Mouse (Mus musculus) urinary bladder, adult 18-20 months (tissue): ENCODE measurements around the gene Tbl2.
A peak's percentile ranks its signal among the peaks of the same experiment; 100 is the strongest.

ENCODE experiments used
- DNase-seq, 2 experiments: peaks; one replicate each; pipeline ENCODE4 v3.0.0; 2022; ENCODE audit warnings: low spot score in 2 of 2, mixed read lengths in 2 of 2

The Tbl2 gene

GRCm38 (mm10) chr5:135149053-135149819 lies at the start of gene Tbl2:
Gene Tbl2, plus strand, starts transcription at chr5:135149657.
- peak; percentile 98 to 99 for DNase-seq

DNA sequence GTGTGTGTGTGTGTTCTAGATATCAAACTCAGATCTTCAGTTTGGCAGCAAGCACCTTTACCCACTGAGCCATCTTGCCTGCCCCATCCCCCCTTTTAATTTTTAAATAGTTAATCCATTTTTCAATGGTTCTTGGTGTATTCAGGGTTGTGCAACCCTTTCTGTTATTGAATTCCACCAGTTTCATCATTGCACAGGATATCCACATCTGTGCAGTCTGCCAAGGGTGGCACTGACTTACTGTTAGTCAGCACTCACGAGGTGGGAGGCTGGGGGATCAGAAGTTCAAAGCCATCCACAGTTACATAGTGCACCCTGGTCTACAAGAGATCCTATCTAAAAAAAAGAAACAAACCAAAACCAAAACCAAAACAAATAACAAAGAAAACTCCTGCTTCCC lies 48.5 kb upstream of the Tbl2 start:
- DNase-seq = no peak

DNA sequence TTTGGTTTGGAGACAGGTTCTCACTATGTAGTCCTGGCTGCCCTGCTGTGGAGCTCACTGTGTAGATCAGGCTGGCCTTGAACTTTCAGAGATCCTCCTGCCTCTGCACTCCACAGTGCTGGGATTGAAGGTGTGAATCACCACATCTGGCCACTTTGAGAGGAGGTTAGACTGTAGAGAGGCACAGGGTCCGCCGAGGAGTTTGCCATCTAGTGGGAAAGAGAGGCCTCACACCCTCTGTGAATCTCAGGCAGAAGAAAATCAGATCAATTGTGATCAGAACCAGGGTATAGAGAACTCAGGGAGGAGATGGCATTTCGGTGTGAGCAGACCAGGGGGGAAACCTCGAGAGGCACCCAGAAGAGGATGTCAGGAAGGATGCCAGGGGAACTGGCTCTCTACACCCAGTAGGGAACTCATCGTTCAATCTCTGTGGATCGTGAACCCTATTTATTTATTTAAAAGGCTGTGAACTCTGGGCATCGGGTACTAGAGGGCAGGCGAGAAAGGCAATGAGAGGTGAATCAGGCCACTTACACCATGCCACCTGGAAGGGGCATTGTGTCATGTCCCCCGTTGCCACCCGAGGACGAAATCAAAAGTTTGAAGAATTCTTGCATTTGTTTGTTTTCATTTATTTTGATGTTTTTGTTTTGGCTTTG lies 45.3 kb upstream of the Tbl2 start:
- no peak for DNase-seq

GRCm38 (mm10) chr5:135106758-135107256 lies 42.6 kb upstream of the Tbl2 start:
- DNase-seq = peak; percentile 45 to 68

GRCm38 (mm10) chr5:135107521-135108501 lies 41.6 kb upstream of the Tbl2 start:
- DNase-seq = peak in 1 of 2 experiments; percentile 48

DNA sequence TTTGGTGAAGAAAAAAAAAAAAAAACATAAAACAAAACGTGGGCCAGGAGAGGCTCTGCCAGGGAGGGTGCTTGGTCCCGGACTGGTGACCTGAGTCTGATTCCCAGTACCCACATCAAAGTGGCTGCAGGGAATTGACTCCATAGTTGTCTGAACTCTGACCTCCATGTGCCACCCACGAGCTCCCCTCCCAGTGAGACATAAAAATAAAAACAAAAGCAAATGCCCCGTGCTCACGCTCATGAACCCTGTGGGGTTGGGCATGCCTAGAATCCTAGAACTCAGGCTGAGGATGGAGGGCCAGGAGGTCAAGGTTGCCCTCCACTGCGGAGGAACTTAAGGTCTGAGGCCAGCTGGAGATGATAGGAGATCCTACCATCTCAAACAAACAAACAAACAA lies 40.4 kb upstream of the Tbl2 start:
- DNase-seq = no peak

GRCm38 (mm10) chr5:135109426-135109825 lies 40.0 kb upstream of the Tbl2 start:
- DNase-seq = no peak

GRCm38 (mm10) chr5:135109976-135110375 lies 39.5 kb upstream of the Tbl2 start:
- no peak for DNase-seq

DNA sequence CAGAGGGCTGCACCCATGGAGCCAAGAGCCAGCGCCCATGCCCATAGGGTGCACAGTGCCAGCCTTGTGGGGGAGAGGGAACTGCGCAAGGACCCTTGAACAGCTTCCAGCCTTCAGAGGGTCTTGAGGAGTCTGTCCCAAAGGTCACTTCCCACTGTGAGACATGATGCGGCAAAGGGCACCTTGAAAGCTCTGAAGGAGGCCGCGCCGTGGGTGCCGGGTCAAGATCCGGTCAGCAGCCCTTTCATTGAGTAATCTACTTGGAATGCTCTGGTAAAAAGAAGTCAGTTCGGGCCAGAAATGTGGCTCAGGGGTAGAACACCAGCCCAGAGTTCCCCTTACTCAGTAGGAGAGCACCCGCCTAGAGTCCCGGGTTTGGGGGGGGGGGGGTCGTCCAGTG lies 35.7 kb upstream of the Tbl2 start:
- DNase-seq = no peak

GRCm38 (mm10) chr5:135115241-135115640 lies 34.2 kb upstream of the Tbl2 start:
- DNase-seq = no peak

DNA sequence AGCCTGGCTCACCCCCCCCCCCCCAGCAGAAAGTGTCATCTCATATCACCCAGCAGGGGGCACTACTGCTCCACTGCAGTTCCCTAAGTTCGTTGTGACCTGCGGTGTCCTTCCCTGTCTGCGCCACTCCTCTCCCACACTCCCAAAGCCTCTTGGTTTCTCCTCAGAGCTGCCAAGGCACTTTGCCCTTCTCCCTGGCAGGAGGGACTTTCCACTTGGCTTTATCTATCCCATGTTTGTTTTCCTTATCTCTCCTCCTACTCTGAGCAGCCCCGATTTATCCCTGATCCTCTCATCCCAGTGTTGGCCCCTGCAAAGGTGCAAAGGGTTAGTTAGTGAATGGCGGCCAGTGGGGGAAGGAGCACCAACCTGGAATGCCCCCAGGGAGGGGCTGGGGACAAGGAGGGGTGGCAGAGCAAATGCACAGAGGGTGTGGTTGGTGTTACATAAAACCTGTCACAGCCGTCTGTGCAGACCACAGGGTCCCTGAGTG lies 30.8 kb upstream of the Tbl2 start:
- DNase-seq = peak; percentile 26 to 30

- DNase-seq = no peak
Observed at GRCm38 (mm10) chr5:135120753-135121152, 28.7 kb upstream of the Tbl2 start.

DNA sequence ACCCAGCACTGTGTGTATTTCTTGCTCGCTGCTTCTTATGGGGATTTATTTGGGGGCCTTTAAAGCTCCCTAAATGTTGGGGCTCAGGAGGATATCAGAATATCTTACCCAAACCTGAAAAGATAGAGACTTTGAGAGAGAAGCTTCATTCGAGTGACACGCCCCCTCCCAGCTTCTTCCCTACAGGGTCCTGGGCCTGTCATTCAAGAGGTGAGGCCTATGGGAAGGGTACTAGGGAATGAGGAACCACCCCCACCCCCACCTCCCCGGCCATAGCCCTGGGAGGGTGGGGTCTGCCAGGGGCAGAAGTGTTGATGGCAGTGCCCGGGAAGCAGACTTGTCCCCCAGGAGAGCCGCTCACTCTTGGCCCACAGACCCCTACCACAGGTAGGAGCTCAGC lies 23.3 kb upstream of the Tbl2 start:
- no peak for DNase-seq

DNA sequence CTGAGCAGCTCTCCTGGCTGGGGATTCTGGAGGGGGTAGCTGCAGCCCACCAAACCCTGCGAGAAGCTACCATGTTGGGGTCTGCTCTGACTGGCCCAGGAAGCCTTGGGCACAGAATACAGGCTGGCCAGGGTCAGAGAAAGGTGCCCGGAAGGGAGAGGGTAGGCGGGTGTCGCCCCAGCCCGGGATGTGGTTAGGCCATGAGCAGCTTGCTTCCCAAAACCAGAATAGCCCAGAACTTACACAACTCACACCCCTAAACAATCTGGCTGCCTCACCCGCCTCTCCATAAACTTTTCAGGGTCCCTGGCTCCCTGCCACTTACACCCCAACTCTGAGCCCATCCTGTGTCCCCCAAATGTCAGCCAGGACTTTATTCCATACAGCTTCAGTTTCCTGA lies 21.8 kb upstream of the Tbl2 start:
- no peak for DNase-seq

DNA sequence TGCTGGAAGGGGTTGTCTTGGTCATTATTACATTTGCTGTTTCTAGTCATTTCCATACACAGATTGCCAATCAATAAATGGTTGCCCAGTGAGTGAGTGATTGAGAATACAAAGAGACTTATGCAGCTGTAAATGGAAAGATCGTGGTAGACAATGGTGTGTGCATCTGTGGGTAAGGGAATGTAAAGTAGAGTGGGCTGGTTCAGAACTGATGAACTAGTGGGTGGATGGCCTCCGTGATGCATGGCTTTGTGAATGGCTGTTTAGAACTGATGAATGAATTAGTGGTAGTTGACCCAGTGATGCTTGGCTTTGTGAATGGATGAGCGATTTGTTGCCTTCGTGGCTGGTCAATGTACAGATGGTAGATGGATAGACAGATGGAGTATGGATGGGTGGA lies 19.7 kb upstream of the Tbl2 start:
- DNase-seq = no peak

DNA sequence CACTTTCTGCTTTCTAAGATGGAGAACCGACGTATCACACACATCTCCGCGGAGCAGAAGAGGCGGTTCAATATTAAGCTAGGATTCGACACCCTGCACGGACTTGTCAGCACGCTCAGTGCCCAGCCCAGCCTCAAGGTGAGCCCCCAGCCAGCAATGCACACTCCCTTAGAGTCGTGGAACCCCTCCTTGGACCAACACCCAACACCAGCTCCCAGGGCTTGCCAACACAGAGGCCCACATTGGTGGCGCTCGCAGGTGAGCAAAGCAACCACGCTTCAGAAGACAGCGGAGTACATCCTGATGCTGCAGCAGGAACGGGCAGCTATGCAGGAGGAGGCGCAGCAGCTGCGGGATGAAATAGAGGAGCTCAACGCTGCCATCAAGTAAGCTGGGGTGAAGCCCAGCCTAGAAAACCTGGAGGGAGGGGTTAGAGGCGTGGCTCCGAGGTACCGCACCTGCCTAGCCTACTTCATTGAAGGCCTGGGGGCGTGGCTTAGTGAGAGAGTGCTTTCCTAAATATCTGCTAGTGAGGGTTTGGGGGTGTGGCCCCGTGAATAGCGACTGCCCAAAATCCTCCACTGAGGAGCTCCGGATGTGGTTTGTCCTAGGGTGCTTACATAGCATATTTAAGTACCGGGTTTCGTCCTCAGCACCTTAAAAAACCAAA lies 15.6 kb upstream of the Tbl2 start:
- peak; percentile 54 for DNase-seq

GRCm38 (mm10) chr5:135134534-135134933 lies 14.9 kb upstream of the Tbl2 start:
- peak in 1 of 2 experiments; percentile 5 for DNase-seq

DNA sequence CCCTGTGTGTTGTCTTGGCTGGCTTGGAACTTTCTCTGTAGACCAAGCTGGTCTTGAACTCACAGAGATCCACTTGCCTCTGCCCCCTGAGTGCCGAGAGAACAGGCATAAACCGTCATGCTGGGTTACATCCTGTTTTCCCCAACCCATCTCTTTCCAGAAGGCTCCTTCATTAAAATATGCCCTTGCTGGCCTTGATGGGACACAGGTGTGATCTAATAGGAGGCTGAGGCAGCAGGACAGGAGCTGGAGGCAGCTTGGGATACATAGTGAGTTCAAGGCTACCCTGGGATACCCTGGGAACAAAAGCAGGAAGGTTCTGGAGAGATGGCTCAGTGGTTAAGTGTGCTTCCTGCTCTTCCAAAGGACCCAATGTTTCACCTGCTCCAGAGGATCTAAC lies 9.6 kb upstream of the Tbl2 start:
- no peak for DNase-seq

DNA sequence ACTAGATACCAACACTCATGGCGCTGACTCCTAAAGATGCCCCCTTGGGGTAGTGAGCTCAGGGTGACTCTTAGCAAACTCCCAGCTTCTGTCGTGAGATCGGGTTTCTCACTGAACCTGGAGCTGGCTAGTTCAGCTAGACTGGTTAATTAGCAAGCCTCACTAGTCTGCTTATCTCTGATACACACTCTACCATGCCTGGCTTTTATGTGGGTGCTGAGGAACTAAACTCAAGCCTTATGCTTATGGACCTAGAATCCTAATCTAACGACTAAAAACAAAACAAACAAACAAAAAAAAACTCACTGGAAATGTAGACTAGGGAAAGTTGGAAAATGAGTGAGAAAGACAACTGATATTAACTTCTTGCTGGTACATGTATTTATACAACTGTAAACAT lies 5.0 kb upstream of the Tbl2 start:
- DNase-seq = no peak

GRCm38 (mm10) chr5:135145532-135145931 lies 3.9 kb upstream of the Tbl2 start:
- DNase-seq = no peak

- no peak for DNase-seq
Observed at GRCm38 (mm10) chr5:135145955-135146354, 3.5 kb upstream of the Tbl2 start.
